Mouse (Mus musculus) kidney, postnatal 10 days (tissue): ENCODE data around the gene Pds5b.
"Not testable (repeated sequence)": the region's sequence is repeated elsewhere in the genome, so short reads cannot be mapped to it uniquely, and the experiment has no call there.

Experiments used
- DNase-seq: peaks from one replicate; pipeline ENCODE4 v3.0.0; 2021; ENCODE audit warnings: mixed read lengths

The Pds5b gene

DNA sequence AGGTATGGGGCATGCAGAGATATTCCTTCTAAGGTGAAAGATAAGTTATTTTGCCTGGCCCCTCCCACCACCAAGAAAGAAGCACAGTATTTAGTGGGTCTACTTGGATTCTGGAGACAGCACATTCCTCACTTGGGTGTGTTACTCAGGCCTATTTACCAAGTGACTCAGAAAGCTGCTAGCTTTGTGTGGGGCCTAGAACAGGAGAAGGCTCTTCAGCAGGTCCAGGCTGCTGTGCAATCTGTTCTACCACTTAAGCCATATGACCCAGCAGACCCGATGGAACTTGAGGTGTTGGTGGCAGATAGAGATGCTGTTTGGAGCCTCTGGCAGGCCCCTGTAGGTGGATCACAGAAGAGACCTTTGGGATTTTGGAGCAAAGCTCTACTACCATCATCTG, 33.1 kb downstream of the Pds5b start:
- DNase-seq, result not testable (repeated sequence)

DNA sequence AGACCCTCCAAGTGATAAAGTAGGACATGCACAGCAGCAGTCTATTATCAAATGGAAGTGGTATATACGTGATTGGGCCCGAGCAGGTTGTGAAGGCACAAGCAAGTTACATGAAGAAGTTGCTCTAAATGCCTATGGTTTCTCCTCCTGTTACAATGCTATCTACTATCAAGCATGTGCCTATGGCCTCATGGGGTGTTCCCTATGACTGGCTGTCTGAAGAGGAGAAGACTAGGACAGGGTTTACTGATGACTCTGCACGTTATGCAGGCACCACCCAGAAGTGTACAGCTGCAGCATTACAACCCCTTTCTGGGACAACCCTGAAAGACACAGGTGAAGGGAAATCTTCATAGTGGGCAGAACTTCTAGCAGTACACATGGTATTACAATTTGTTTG, 33.6 kb downstream of the Pds5b start:
- DNase-seq, result not testable (repeated sequence)

DNA sequence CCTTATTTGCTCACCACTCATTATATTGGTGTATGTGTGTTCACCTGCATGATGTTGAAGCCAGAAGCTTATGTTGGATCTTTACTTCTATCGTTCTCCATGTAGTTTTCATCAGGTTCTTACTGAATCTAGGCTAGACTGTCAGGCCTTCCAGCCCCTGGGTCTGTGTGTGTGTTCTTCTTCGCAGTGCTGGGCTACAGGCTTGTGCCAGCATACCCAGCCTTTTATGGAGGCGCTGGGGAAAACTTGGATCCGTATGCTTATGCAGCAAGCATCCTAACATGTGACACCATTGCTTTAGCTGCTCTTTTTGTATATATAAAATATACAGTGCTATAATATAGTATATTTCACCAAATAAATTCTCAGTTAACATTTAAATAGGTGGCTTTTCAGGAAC, 38.0 kb downstream of the Pds5b start:
- no peak for DNase-seq

DNA sequence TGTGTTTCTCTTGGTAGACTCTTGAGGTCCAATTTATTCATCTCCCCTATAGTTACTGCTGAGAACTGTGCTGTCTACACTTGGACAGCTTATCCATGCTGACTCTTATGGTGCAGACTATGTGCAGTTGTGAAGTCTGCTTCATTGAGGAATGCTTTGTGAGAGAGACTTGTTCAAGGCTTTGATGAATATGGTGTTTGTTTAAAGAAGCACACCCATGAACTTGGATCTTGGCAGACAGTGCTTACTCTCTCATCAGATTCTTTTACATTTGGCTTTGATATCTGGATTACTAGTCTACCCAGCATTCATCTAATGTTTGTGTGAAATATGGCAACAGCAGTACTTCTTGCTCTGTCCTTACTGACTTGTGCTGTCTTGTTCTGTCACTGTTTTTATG, 39.9 kb downstream of the Pds5b start:
- no peak for DNase-seq

DNA sequence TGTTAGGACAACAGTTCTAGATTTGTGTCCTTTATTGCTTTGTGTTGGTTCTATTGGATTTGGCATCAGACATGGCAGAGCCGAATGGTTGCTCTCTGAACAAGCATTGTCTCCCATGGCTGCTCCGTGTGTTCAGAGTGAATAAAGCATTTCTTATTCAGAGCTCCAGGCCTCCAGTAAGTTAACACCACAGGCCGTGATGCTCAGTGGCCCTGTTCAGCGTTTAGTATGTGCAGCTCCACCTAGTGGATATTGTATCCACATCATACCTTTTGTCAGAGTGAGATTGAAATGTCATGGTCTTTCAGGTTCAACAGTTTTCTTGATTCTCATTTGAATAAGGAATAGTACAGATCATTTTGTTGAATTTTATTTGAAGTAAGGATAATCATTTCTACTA, 44.2 kb downstream of the Pds5b start:
- DNase-seq, result peak; percentile 38

DNA sequence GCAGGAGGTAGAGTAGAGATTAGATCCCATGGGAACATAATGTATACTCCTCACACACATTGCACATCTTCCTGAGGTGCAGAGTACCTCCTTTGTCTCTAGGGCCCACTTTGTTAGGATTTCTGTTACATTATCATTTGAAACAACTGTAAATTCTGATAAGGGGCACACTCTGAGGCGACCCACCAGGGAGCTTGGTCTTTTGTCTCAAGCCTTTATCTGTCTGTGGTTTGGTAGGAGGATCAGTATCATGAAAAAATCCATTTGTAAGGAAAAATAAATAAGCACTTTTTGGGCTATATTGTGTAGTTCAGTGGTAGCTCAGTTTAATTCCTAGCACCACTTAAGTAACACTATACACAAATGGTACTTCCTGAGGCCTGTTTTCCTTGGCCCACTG, 51.1 kb downstream of the Pds5b start:
- no peak for DNase-seq

DNA sequence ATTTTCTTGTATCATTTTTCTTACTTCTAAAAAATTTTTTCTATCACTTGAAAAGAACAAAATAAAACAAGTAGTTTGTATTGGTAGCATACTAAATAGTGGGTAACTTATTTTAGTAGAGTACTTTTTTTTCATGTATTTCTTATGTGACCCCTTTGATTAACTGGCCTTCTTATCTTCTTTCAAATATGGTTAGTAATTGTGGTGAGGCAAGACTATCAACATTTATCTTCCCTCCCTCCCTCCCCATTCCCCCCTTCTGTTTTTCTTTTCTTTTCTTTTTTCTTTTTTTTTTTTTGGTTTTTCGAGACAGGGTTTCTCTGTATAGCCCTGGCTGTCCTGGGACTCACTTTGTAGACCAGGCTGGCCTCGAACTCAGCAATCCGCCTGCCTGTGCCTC, 63.5 kb downstream of the Pds5b start:
- not testable (repeated sequence) for DNase-seq

DNA sequence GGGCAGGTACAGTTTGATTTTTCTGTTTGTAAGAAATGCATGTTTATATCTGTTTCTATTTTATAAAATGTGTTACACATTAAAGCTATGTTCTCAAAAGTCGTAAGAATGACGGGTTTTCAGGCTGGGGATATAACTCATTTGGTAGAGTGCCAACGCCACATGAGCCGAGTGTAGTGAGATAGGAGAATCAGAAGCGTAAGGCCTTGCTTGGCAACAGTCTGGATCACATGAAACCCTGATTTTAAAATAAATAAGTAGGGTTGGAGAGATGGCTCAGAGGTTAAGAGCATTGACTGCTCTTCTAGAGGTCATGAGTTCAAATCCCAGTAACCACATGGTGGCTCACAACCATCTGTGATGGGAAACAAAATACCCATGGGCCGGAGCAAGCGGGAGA, 65.8 kb downstream of the Pds5b start:
- no peak for DNase-seq

DNA sequence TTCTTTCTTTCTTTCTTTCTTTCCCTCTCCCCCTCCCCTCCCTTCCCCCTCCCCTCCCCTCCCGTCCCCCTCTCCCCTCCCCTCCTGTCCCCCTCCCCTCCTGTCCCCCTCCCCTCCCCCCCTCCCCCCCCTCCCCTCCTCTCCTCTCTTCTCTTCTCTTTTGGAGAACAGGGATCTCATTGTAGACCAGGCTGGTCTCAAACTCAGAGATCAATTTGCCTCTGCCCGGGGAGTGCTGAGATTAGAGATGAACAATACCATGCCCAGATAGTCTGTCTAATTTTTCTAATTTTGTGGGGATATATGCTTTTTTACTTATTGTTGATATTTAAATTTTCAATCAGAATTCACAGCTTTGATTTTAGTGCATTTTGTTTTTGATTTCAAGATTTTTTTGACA, 67.1 kb downstream of the Pds5b start:
- DNase-seq, result no peak

DNA sequence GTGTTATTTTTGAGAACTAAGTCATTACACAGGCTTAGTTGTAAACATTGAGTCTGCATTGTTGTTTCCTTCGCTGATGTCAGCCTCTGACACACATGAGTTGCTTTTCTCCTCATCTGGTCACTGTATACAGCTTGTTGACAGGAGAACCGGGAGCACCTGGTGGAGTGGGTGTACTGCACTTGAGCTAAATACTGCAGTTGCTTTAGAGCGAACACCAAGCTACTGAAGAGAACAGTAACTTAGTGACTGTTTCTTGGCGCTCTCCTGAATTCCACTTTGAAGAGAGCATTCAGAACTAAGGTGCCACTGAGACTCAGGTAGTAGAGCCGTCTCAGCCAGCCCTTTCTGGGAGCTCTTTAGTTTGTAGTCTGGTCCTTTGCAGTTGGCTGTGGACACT, 83.1 kb downstream of the Pds5b start:
- DNase-seq, result no peak

DNA sequence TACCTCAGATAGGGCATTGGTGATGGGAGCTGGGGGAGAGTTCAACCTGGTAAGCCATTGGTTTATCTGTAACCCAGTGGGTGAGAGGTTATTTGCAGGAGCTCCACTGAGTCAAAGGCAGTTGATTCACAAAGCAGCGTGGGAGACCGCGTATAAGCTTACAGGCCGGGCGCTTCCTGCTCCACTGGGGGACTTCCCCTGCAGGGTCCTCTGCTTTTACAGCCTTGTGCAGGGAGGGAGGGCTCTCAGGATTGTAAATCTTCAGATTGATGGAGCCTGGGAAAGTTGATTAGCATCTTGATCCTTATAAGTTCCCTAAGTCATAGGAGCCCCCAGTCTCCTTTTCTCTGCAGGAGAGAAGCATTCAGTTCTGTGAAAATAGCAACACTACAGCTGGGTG, 98.9 kb downstream of the Pds5b start:
- no peak for DNase-seq

DNA sequence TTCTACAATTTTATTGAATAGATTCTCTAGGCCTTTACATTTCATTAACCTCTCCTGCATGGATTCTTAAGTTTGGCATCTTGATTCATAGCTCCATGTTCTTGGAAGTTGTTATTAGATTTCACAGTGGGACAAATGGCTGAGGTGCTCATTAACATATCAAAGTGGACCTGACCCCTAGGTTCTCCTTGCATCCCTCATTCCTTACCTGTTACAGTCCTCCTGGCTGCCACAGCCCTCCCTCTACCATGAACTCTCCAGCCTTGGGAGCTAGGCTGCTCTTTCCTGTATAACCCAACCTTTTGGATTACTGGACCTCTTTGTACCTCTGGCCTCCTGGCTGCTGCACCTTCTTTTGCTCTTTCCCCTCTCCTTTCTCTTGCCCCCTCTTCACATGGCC, 99.5 kb downstream of the Pds5b start:
- no peak for DNase-seq

DNA sequence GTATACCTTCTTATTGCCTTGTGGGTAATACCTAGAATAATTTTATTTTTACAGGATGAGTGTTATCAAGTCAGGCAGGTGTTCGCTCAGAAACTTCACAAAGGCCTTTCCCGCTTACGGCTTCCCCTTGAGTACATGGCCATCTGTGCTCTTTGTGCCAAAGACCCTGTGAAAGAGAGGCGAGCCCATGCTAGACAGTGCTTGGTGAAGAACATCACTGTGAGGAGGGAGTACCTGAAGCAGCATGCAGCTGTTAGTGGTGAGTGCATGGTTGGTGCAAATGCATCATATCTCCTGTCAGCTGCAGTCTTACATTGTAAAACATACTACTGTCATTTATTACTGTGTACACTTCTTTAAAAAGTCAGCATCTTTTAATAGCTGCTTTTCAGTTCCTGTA, 114.7 kb downstream of the Pds5b start:
- DNase-seq, result no peak

DNA sequence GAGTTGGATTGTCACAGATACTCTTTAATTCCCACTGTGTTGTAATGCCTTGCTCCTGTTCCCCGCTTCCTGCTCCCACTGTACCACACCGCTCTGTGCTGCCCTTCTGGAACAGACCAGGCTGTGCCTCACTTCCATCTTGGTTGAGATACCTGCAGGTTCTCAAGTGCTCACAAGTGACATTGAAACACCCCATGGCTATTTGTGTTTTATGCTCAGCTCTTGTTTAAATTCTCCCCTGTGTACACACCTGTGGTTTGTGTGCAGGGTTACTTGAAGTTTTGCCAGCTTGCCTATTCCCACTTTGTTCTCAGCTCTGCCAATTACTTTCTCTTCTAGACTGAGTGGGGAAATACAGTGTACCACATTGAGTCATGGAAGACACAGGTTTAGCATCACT, 115.5 kb downstream of the Pds5b start:
- no peak for DNase-seq

DNA sequence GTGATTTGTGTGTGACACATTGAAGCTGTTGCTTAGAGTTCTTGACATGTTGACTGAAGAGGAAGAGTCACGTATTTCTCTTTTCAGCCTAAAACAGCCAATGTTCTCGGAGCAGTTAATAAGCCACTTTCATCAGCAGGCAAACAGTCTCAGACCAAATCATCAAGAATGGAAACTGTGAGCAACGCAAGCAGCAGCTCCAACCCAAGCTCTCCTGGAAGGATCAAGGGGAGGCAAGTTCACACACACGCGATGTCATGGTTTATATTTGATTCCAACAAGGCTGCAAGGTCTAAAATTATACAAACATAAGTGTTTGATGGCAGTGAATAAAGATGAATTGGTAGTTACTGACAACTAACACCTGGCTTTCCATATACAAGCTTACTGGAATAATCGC, 120.6 kb downstream of the Pds5b start:
- DNase-seq, result no peak

DNA sequence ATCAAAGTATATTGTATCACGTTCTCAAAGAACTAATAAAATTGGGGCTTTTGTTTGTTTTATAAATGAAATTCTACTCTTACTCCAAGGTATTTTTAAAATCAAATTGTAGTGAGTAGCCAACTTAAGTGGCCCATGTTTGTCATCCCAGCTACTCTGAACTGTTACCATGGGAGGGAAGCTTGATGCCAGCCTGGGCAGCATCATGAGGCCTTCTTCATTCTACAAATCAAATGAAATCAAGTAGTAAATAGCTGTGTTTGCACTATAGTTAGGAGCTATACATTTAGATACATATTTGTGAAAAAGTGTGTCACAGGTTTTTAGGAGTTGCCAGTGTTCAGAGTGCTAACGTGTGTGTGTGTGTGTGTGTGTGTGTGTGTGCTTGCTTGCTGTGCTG, 126.5 kb downstream of the Pds5b start:
- no peak for DNase-seq

DNA sequence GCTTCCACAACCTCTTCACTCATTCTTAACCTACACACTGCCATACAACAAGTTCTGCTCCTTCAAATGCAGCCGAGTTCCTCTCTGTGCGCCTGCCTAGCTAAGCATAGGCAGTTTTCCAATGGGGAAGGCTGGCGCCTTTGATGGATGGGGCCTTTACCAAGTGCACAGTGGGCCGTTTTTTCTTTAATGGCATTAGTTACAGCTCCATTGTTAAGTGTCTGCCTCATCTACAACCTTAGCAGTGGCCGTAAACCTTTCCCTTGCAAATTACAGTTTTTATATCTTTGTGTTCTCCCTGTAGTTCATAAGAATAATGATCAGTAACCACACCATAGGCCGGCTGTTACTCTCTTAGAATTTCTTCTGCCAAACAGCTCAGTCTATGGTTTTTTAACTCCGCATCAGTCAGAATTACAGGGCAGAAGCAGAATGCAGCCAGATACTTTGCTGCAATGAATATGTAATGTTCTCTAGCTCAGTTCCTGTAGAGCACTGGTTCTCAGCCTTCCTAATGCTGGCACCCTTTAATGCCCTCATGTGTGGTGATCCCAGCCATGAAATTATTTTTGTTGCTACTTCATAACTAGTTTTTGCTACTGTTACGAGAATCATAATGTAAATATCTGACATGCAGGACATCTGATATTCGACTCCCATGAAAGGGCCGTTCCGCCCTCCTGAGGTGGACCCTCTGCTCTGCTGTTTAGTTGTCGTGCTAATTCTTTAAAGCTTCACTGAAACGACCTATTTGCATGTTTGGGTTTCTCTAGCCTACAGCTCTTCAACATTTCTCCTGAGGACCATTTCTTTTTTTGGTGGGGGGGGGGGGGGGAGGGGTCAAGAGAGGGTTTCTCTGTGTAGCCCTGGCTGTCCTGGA, 140.8 kb downstream of the Pds5b start:
- DNase-seq, result no peak

DNA sequence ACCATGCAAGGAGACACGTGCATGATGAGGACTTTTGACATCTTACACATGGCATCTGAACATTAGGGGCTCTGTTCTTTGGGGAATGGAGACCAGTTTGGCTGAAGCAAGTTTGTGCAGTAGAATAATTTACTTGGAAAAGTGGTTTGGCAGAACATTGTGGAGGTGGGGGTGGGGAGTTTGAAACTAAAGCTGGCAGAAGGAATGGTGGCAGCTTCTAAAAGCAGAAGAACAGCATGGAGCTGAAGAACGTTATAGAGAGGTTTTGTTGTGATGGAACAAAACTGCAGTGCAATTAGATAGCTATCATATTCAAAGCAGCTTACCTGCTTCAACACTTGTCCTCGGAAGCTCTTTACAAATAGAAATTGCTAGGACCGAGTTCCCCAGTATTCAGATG, 141.9 kb downstream of the Pds5b start:
- no peak for DNase-seq

DNA sequence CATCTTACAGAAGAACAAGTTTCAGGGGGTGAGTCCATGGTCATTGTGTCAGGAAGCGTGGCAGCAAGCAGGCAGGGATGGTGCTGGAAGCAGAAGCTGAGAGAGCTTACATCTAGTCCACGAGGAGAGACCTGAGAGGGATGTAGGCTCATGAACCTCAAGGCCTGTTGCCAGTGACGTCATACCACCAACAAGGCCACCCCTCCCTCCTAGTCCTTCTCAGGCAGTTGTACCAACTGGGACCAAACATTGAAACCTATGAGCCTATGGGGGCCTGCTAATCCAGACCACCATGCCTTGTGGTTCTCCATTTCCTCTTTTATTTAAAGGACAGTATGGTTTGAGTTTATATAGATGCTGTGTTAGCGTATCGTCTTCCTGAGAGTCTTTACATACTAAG, 143.2 kb downstream of the Pds5b start:
- DNase-seq, result no peak

DNA sequence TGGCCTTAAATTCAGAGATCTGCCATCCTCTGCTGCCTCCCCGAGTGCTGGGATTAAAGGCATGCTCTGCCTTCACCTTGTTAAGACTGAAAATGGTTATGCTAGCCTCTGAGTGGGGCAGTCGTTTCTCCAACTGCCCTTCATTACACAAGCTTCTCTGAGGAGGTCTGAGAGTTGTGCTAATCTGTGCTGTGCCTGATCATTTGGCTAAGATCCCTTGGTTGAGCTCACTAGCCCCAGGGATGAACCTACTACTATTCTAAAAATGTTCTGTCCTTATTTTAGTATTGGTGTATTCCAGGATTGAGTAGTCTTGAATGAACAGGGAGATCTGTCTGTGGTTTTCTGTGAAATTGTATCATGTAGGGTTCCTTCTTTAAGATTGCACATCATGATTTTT, 144.5 kb downstream of the Pds5b start:
- DNase-seq, result no peak

DNA sequence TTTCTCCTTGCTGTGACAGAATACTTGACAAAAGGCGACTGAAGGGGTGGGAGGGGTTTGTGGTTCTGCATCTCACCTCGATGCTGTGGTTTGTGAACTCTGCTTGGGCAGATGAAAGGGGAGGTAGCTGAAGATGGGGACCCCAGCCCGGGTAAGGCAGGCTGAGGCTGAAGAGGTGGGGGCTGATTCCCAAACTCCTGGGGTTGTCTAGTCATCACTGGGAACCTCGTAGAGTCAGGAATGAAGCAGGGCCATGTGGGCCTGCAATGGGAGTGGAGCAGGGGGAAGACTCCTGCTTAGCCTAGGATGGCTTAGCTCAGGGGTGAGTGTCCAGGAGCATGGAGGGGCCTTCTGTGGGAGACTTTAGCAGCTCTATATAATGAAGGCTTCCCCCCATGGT, 145.3 kb downstream of the Pds5b start:
- DNase-seq, result peak; percentile 3

DNA sequence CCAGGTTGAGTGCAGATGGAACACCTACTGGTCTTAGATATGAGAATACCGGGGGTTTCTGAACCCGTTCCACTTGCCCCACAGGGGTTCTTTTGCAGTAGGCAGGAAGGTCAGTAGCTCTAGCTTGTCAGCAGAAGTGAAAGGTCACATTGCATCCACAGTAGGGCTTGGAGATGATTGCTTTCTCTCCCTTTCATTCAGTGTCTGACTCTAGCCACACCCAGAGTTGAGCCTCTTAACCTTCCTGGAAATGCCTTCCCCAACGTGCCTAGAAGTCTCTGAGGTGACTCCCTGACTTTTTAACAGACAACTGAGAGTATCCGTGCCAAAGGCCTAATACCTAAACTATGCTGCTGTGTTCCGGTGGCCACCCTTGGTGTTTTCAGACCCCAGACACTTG, 146.0 kb downstream of the Pds5b start:
- peak; percentile 2 for DNase-seq

DNA sequence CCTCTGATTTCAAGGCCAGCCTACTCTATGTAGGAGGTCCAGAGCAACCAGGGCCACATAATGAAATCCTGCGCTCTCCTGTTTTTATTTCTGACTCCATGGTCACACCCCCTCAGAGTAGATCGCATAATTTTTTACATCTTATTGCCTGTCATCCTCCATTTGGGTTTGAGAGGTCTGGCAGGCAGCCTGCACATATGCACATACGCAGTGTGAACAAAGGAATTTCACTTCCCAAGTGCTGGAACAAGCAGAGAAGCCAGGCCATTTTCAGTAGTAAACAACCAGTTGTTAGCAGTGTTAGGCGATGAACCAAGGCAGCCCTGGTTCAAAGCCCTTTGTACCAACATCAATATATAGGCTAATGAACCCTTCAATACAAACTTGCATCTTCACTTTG, 147.6 kb downstream of the Pds5b start:
- no peak for DNase-seq

DNA sequence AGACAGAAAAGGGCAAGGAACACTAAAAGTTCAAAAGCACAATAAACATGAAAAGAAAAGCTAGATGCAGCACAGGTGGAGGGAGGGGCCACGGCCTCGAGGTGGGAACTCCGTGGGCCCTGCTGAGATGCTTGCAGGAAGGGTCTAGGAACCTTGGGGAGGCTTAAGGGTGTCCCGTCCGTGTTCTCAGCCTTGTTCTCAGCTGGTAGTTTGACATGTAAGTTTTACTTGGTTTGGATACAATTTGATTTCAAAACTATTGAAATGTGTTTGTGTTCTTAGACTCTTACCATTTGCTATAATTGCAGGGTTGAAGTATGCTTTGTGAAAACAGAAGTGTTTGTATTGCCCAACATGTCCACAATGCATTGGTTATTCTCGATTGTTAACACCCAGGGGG, 149.2 kb downstream of the Pds5b start:
- DNase-seq, result no peak

DNA sequence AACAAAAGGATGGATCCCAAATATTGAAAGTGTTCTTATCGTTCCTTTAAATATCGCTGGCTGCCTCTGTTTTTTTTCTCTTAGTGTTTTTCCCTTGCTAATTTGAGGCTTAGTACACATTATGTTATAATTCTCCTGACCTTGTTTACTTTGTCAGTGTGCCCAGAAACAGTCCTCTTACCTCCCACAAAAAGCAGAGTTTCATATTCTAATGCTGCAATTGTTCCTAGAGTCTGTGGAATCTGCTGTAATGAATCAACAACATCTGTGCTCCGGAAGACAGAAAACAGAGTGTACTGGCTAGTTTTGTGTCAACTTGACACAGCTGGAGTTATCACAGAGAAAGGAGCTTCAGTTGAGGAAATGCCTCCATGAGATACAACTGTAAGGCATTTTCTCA, 149.8 kb downstream of the Pds5b start:
- DNase-seq, result no peak
